Mouse (Mus musculus): ENCODE results near the gene Pla1a. TPM values are rescaled to one million over a fixed set of nuclear protein-coding genes. Genes with fewer than 3 reads are reported as not detected.

The Pla1a gene
- total and polyA plus RNA-seq, 2 experiments from 2014 or later = 0.74 to 2.5 TPM

DNA sequence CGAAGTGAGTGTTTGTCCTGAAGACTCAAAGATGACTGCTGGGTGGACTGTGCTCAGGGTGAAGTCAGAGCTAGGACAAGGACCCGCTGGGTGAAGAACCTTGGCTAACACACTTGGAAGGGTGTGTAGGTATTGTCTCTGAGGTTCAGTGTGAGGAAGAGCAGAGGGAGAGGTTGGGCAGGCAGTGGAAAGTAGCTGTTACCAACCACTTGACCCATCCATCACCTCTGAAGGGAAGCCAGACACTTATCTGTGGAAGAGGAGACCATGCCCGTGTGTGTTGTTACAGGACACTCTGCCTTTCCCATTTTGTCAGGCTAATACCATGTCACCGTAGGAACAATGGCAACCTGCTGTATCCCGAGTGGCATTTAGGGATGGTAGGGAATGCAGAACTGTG lies 26.7 kb downstream of the Pla1a start:
- H3K27ac ChIP-seq (ENCODE audit: low read depth, low read length) = no peak overlapping the region
- no peak for TF ChIP-seq CTCF (IDR thresholded peaks at IDR 0.05; ENCODE audit: low read depth)
- no peaks in the 10 kb centered on the region for H3K9me3 ChIP-seq (ENCODE audit: low read length)
- H3K4me1 ChIP-seq (ENCODE audit: insufficient read depth) = no peaks in the 10 kb centered on the region
- ATAC-seq = no peak
- H3K36me3 ChIP-seq (ENCODE audit: insufficient read depth) = no peaks in the 10 kb centered on the region
- no peak overlapping the region for H3K4me2 ChIP-seq (ENCODE audit: low read depth)
- H3K4me3 ChIP-seq (ENCODE audit: low read depth, low read length) = no peak overlapping the region
- H3K27me3 ChIP-seq (ENCODE audit: insufficient read depth, low read length) = no peaks in the 10 kb centered on the region
- H3K9ac ChIP-seq = no peak overlapping the region
- DNase-seq = no peak
- 81% methylated on average over 5 of the region's 5 CpGs for WGBS

DNA sequence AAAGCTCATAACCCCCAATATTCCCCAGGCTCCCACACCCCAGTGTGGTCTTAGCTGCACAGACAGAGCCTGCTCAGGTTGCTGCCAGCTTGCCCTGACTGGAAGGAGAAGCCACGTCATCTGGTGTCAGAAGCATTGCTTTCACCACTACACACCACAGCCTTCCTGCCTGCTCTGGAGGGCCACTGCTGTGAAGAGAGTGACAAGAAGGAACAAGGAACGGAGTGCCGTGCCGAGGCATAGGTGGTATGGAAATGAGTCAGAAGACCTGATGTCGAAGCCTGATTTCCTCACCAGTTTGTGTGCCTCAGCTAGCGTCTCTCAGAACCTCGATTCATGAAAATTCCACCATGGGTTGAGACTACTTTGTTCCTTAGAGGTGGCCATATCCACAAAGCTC lies 29.3 kb downstream of the Pla1a start:
- H3K36me3 ChIP-seq (ENCODE audit: insufficient read depth) = no peaks in the 10 kb centered on the region
- no peak for TF ChIP-seq CTCF (IDR thresholded peaks at IDR 0.05; ENCODE audit: low read depth)
- WGBS = 91% methylated on average over 7 of the region's 7 CpGs

DNA sequence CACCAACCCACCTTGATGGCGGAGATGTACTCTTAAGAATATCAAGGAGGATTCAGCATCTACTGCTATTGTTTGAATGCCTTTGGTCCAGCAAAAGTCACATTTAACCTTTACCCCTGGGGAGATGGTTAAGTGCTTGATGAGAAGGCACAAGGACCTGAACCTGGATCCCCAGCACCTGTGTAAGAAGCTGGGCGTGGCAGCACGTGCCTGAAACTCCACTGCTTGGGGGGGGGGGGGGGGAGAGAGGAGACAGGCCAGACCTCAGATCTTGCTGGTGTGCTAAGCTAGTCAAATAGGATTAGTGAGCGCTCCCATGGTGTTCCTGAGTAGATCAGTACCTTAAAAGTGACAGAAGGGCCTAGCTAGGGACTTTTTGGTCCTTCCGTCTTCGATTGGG lies 31.5 kb downstream of the Pla1a start:
- no peak overlapping the region for H3K27ac ChIP-seq (ENCODE audit: low read depth, low read length)
- H3K9me3 ChIP-seq (ENCODE audit: low read length) = no peaks in the 10 kb centered on the region
- no peak overlapping the region for H3K4me2 ChIP-seq (ENCODE audit: low read depth)
- H3K4me1 ChIP-seq (ENCODE audit: insufficient read depth) = peaks cover 11% of the 10 kb centered on the region
- no peaks in the 10 kb centered on the region for H3K36me3 ChIP-seq (ENCODE audit: insufficient read depth)
- no peak for TF ChIP-seq CTCF (IDR thresholded peaks at IDR 0.05; ENCODE audit: low read depth)
- no peak for ATAC-seq
- no peak for DNase-seq
- H3K9ac ChIP-seq = no peak overlapping the region
- no peak overlapping the region for H3K4me3 ChIP-seq (ENCODE audit: low read depth, low read length)
- no peaks in the 10 kb centered on the region for H3K27me3 ChIP-seq (ENCODE audit: insufficient read depth, low read length)
- 75% methylated on average over 6 of the region's 6 CpGs for WGBS

More for the DNA sequence above, 29.3 kb downstream of the Pla1a start:
- ATAC-seq = no peak
- Histone ChIP-seq H3K4me3 (ENCODE audit: low read depth, low read length) (no peak overlapping the region), H3K4me2 (ENCODE audit: low read depth) (no peak overlapping the region), H3K27me3 (ENCODE audit: insufficient read depth, low read length) (no peaks in the 10 kb centered on the region), H3K4me1 (ENCODE audit: insufficient read depth) (peaks cover 11% of the 10 kb centered on the region), H3K9ac (no peak overlapping the region), H3K27ac (ENCODE audit: low read depth, low read length) (no peak overlapping the region), H3K9me3 (ENCODE audit: low read length) (no peaks in the 10 kb centered on the region)
- DNase-seq = no peak

DNA sequence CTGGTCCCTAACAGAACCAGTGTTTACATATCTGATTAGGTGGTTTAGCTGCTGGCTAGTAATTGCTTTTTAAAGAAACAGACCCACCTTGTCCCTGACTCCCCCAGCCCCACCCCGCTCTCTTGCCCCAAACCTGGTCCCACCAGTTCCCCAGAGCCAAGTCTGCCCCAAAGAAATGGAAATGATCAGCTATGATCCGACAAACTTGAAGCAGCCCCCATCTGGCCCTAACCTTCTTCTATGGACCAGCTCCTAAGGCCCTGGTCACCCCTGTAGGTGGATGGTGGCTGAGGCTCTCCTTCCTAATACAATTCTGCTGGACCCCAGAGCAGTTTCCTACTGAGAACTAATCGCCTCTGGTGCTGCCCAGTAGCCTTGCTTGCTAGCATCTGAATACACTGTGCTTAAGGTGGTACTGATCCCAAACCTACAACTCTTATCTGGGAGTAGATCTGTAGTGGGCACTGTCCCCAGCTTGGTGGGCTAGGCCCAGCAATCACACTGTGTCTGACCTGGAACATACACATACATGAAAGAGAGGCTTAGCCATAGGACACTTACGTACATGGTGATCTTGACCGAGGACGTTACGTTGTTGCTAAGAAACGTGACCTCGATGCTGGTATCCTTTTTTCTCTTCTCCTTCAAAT lies 32.5 kb downstream of the Pla1a start:
- Histone ChIP-seq H3K27ac (ENCODE audit: low read depth, low read length) (peak overlapping the region; percentile 69), H3K36me3 (ENCODE audit: insufficient read depth) (no peaks in the 10 kb centered on the region), H3K9ac (peak overlapping the region; percentile 51), H3K4me2 (ENCODE audit: low read depth) (peak overlapping the region; percentile 62), H3K4me1 (ENCODE audit: insufficient read depth) (peaks cover 11% of the 10 kb centered on the region), H3K27me3 (ENCODE audit: insufficient read depth, low read length) (no peaks in the 10 kb centered on the region), H3K9me3 (ENCODE audit: low read length) (no peaks in the 10 kb centered on the region), H3K4me3 (ENCODE audit: low read depth, low read length) (peak overlapping the region; percentile 32; the same call in 1 of the 2 replicates)
- peak; percentile 12; the same call in 1 of the 2 replicates for ATAC-seq
- 71% methylated on average over 9 of the region's 9 CpGs for WGBS
- no peak for DNase-seq
- no peak for TF ChIP-seq CTCF (IDR thresholded peaks at IDR 0.05; ENCODE audit: low read depth)

DNA sequence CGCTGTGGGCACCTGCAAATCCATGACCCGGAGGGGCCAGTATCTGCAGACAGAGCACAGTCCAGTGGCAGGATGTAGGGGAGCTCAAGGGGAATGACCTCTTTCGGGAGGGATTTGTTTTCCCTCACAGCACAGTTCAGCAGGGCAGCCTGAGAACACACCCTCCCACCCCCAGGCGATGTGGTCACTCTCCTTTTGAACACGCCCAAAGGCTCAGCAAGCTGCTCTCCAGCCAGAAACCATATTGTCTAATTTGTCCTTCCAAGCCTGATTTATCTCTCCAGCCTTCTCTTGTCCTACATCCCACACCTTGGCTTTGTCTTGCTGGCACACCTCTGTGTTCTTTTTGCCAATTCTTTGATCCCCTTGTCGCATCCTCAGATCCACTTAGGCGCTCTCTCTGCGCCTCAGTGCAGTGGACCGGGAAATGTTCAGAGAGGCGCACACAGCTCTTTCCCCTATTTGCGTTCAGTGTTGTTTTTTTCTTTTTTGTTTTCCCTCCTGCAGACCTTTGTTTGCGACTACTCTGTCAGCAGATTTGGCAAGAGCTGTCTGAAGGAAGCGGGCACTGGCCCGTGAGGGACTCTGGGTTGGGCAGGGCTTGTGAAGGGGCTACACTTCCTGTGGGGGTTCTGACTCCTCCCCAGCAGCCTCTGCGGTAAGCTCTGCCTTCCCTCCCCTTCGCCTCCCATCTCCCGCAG lies 33.3 kb downstream of the Pla1a start:
- peak overlapping the region; percentile 69 for H3K27ac ChIP-seq (ENCODE audit: low read depth, low read length)
- H3K9me3 ChIP-seq (ENCODE audit: low read length) = no peaks in the 10 kb centered on the region
- no peaks in the 10 kb centered on the region for H3K36me3 ChIP-seq (ENCODE audit: insufficient read depth)
- peak; percentile 78 for DNase-seq
- no peaks in the 10 kb centered on the region for H3K27me3 ChIP-seq (ENCODE audit: insufficient read depth, low read length)
- peak; percentile 98 for ATAC-seq
- peak overlapping the region; percentile 51 for H3K9ac ChIP-seq
- peak overlapping the region; percentile 32 for H3K4me3 ChIP-seq (ENCODE audit: low read depth, low read length)
- WGBS = 8% methylated on average over 17 of the region's 17 CpGs
- H3K4me1 ChIP-seq (ENCODE audit: insufficient read depth) = peaks cover 11% of the 10 kb centered on the region
- no peak for TF ChIP-seq CTCF (IDR thresholded peaks at IDR 0.05; ENCODE audit: low read depth)
- H3K4me2 ChIP-seq (ENCODE audit: low read depth) = peak overlapping the region; percentile 62

DNA sequence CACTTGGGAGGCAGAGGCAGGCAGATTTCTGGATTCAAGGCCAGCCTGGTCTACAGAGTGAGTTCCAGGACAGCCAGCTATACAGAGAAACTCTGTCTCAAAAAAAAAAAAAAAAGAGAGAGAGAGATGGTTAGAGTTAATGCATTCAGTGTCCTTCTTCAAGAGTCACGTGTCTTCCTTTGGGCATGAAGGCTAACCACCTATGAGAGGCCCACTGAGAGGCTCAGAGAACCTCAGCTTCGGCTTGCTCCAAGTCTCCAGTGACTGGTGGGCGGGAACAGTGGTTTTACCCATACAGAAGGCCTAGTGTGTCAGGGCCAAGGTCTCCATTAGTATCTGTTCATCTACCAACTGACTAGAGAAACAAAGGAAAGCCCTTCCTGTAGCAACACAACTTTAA lies 33.9 kb downstream of the Pla1a start:
- H3K4me3 ChIP-seq (ENCODE audit: low read depth, low read length) = no peak overlapping the region
- TF ChIP-seq CTCF (IDR thresholded peaks at IDR 0.05; ENCODE audit: low read depth) = no peak
- DNase-seq = no peak
- WGBS = 80% methylated on average over 3 of the region's 3 CpGs
- no peak for ATAC-seq
- H3K9me3 ChIP-seq (ENCODE audit: low read length) = no peaks in the 10 kb centered on the region
- H3K4me1 ChIP-seq (ENCODE audit: insufficient read depth) = peaks cover 11% of the 10 kb centered on the region
- peak overlapping the region; percentile 51; the same call in 1 of the 2 replicates for H3K9ac ChIP-seq
- no peaks in the 10 kb centered on the region for H3K36me3 ChIP-seq (ENCODE audit: insufficient read depth)
- H3K27me3 ChIP-seq (ENCODE audit: insufficient read depth, low read length) = no peaks in the 10 kb centered on the region
- peak overlapping the region; percentile 62 for H3K4me2 ChIP-seq (ENCODE audit: low read depth)
- H3K27ac ChIP-seq (ENCODE audit: low read depth, low read length) = peak overlapping the region; percentile 69; the same call in 1 of the 2 replicates

DNA sequence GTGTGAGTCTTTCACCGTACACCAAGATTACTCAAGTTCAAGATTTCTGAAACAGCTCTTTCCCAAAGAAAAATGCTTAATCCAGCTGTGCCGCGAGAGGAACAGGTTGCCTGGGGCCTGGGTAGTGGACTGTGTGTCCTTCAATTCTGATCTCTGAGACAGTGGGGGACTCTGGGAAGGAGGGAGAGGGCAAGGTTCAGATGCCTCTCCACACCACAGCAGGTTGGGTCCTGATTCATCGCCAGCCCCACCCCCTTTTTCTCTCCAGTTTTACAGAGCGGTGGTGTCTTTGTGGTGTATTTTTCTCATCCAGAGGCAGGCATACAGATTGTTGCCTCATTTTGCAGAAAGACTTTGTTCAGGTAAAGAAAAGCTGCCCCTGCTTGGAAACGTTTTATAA lies 34.7 kb downstream of the Pla1a start:
- ATAC-seq (no peak), DNase-seq (no peak)
- Histone ChIP-seq H3K9me3 (ENCODE audit: low read length) (no peaks in the 10 kb centered on the region), H3K27me3 (ENCODE audit: insufficient read depth, low read length) (no peaks in the 10 kb centered on the region), H3K27ac (ENCODE audit: low read depth, low read length) (no peak overlapping the region), H3K4me2 (ENCODE audit: low read depth) (no peak overlapping the region), H3K4me3 (ENCODE audit: low read depth, low read length) (no peak overlapping the region), H3K9ac (no peak overlapping the region), H3K4me1 (ENCODE audit: insufficient read depth) (peaks cover 11% of the 10 kb centered on the region), H3K36me3 (ENCODE audit: insufficient read depth) (no peaks in the 10 kb centered on the region)
- no peak for TF ChIP-seq CTCF (IDR thresholded peaks at IDR 0.05; ENCODE audit: low read depth)
- WGBS = 90% methylated on average over 6 of the region's 6 CpGs
